Mouse (Mus musculus): ENCODE data around the gene Gm49395. TPM values are rescaled to one million over a fixed set of nuclear protein-coding genes. Genes with fewer than 3 reads are reported as not detected.

The Gm49395 gene
- polyA plus RNA-seq, 1 experiment from 2014 or later = 2.2 TPM

DNA sequence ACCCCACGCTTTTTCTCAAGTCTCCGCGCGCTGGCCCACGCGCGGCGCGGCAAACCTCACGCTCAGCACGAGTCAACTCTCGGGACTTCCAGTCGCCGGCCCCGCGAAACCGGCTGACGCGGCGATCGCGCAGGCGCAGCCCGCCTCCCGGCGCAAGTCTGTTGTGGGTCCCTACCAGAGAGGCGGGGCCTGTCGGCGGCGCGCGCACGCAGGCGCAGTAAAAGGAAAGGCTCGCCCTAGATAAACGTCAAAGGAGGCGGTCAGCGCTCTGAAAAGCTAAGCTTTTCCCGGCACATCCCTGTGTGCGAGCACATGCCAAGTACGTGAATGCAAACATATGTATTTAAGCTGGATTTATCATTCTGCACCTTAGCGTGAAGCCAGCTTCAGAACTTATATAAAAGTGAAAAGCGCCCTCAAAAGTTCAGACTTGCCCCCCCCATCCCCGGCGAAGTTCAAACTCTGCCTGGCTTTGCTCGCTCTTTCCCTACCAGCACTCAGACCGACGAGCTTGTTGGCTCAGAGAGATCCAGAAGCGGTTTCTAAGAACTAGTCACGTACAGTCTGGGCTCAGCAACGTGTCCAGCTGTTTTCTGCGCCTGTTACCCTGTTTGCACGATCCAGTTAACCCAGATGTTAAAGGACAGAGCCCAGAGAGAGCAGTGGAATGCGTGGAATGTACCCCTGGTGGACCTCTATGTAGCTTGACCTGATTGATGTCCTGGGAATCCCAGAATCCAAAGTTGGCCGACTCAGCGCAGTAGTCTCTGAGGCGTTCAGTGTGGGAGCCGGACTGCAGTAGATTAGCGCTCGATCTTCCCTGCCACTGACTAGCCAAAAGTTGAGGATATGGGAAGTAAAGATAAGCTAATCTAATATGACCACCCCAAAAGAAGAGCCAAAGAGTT, 11.4 kb downstream of the Gm49395 start, which contains the start of gene Pelo:
Gene Pelo, minus strand, starts transcription at position 118 of the 908 bp plus-strand sequence.
- ChIA-PET CTCF (interaction anchor here (1.3 to 2.2 kb wide), 2 partner anchors 10 to 11 kb away, joined by 4 to 10 read pairs; no protein-coding TSS in a partner anchor), POLR2A (interaction anchor here (0.7 to 3.4 kb wide), 5 partner anchors 8 to 89 kb away, joined by 3 to 19 read pairs (median 3); partner anchors contain the start of genes Gm49395 and Itga1)
- DNase-seq (ENCODE audit: low read depth, low spot score) (no peak), ATAC-seq (peak; percentile 88)
- TF ChIP-seq CTCF (IDR thresholded peaks at IDR 0.05) = no peak
- no peaks in the 10 kb centered on the region for H3K27me3 ChIP-seq
- in situ Hi-C loops (cut with MboI; ENCODE audit: low pct_unique_long_range_greater_than_20kb) = loop anchor here (5.0 to 10.0 kb wide), 2 partner anchors 56 to 88 kb away; no protein-coding TSS in a partner anchor

DNA sequence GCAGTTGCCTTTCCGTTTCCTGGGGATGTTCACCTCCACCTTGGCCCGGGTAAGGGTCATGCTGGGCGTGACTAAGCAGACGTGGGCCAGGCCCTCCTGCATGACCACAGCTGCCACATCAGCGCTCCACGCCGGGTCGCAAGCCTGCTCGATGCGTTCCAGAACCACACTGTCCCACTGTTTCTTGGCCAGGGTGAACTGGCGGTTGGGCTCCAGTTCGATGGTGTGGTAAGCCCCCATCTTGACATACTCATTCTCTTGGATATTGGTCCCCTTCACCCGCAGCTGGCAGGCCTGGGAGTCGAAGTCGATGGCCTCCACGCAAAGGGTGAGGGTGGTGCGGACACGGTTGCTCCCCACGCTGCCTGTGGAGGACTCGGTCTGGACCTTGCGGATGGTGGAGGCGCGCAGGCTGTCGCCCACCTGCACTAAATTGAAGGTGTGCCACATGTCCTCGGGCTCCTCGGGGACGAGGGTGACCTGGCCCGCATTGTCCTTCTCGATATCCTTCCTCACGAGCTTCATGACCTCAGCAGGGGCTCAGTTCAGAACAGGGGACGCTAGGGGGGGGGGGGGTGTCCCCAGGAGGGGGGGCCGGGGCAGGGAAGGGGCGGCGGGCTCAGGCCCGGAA, 12.2 kb downstream of the Gm49395 start:
- in situ Hi-C loops (cut with MboI; ENCODE audit: low pct_unique_long_range_greater_than_20kb) = loop anchor here (5.0 to 10.0 kb wide), 2 partner anchors 55 to 87 kb away; no protein-coding TSS in a partner anchor

GRCm38 (mm10) chr13:115089020-115089394, 12.7 kb downstream of the Gm49395 start:
- TF ChIP-seq CTCF (IDR thresholded peaks at IDR 0.05) = no peak
- ChIA-PET POLR2A (interaction anchor here (1.2 to 3.4 kb wide), 3 partner anchors 9 to 52 kb away, joined by 4 to 19 read pairs (median 5); partner anchors contain the start of genes Gm49395 and Itga1), CTCF (no interaction called here)
- no peaks in the 10 kb centered on the region for H3K27me3 ChIP-seq
- no peak for ATAC-seq
- no peak for DNase-seq (ENCODE audit: low read depth, low spot score)
- in situ Hi-C loops (cut with MboI; ENCODE audit: low pct_unique_long_range_greater_than_20kb) = no loop called here

More for the DNA sequence above, 12.2 kb downstream of the Gm49395 start:
- no peak for TF ChIP-seq CTCF (IDR thresholded peaks at IDR 0.05)
- CTCF ChIA-PET = interaction anchor here (1.3 to 2.2 kb wide), 2 partner anchors 10 to 11 kb away, joined by 4 to 10 read pairs; no protein-coding TSS in a partner anchor
- POLR2A ChIA-PET = interaction anchor here (0.7 to 3.4 kb wide), 7 partner anchors 8 to 88 kb away, joined by 3 to 19 read pairs (median 4); partner anchors contain the start of genes Gm49395 and Itga1
- no peak for DNase-seq (ENCODE audit: low read depth, low spot score)
- ATAC-seq = peak; percentile 21
- H3K27me3 ChIP-seq = no peaks in the 10 kb centered on the region

DNA sequence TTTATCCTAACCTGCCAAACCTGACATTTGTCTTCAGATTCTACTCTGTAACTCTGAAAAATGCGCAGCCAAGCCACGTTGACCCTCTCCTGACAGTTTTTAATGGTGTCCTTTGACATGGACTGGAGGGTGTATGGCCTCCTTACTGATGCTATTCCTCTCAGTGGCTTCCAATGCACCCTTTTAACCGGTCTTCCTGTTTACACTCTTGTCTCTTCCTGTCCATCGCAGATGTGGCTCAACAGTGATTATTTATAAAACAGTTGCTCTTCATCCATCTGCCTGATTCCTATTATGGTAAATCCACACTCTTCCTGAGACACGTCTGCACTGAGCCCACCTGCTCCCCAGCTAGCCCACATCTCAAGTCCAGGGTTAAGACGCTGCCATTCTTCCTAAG, 15.7 kb downstream of the Gm49395 start:
- TF ChIP-seq CTCF (IDR thresholded peaks at IDR 0.05) = no peak
- ATAC-seq = no peak
- DNase-seq (ENCODE audit: low read depth, low spot score) = no peak
- in situ Hi-C loops (cut with MboI; ENCODE audit: low pct_unique_long_range_greater_than_20kb) = no loop called here
- ChIA-PET POLR2A (no interaction called here), CTCF (no interaction called here)
- H3K27me3 ChIP-seq = no peaks in the 10 kb centered on the region

DNA sequence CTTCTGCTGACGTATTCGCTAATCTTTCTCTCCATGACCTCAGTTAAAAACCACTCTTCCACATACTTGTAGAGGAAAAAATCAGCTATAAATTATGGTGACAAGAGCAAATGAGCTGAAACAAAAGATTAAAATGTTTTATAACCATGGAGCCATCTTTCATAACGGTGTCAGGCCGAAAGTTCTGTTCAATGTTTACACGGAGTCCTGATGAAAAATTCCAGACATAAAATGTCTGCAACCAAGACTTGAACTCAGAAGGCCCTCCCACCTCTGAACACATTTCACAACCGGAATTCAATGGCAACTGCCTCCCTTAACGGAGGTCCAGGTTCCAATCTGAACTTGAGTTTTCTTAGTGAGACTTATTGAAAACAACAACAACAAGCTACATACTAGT, 19.4 kb downstream of the Gm49395 start:
- POLR2A ChIA-PET = interaction anchor here (0.7 to 1.9 kb wide), 2 partner anchors 8 to 10 kb away, joined by 3 to 6 read pairs; partner anchors contain the start of gene Pelo
- in situ Hi-C loops (cut with MboI; ENCODE audit: low pct_unique_long_range_greater_than_20kb) = no loop called here
- TF ChIP-seq CTCF (IDR thresholded peaks at IDR 0.05) = no peak

GRCm38 (mm10) chr13:115079996-115080585, 21.6 kb downstream of the Gm49395 start:
- in situ Hi-C loops (cut with MboI; ENCODE audit: low pct_unique_long_range_greater_than_20kb) = no loop called here
- peak; percentile 84 for ATAC-seq

More for the DNA sequence above, 19.4 kb downstream of the Gm49395 start:
- no peak for ATAC-seq
- H3K27me3 ChIP-seq = no peaks in the 10 kb centered on the region
- CTCF ChIA-PET = interaction anchor here (1.0 to 2.1 kb wide), 3 partner anchors 10 to 18 kb away, joined by 3 to 7 read pairs (median 3); no protein-coding TSS in a partner anchor
- DNase-seq (ENCODE audit: low read depth, low spot score) = no peak

DNA sequence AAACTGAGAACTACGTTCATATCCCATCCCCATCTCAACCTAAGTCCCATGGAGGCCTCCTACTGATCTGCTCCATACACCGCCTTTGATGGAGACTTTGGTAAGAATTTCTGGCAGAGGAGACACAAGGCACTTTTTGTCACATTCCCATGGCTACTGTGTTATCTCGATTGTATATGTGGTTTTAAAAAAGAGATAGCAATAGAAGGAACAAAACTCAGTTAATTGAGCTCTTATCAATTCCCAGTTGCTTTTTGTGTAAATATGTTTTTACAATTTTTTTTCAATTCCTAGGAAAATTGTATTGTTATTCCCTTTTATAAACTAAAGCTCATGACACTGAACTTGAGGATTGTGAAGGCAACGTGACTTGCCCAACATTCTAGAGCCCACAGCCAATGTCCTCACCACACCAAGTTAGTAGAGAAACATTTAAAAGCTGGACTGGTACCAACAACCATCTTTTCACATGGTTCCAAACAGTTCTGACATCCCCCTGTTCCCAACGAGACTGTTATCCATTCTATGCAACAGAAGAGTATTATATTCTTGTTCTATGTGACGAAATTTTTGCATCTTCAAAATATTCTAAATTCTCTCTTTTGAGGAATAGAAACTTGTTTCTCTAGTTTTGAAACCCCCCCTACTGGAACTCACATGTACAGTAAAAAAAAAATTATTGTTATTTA, 22.6 kb downstream of the Gm49395 start:
- CTCF ChIA-PET = interaction anchor here (1.0 to 2.8 kb wide), 4 partner anchors 11 to 43 kb away, joined by 3 to 10 read pairs (median 4); partner anchors contain the start of gene Pelo
- in situ Hi-C loops (cut with MboI; ENCODE audit: low pct_unique_long_range_greater_than_20kb) = no loop called here
- no peaks in the 10 kb centered on the region for H3K27me3 ChIP-seq
- ATAC-seq (no peak), DNase-seq (ENCODE audit: low read depth, low spot score) (no peak)
- POLR2A ChIA-PET = interaction anchor here (0.7 to 1.1 kb wide), 2 partner anchors 10 to 62 kb away, joined by 3 to 4 read pairs; no protein-coding TSS in a partner anchor
- TF ChIP-seq CTCF (IDR thresholded peaks at IDR 0.05) = no peak

More at GRCm38 (mm10) chr13:115079996-115080585, 21.6 kb downstream of the Gm49395 start:
- H3K27me3 ChIP-seq = no peaks in the 10 kb centered on the region
- no peak for TF ChIP-seq CTCF (IDR thresholded peaks at IDR 0.05)
- POLR2A ChIA-PET = interaction anchor here (0.6 to 1.3 kb wide), 3 partner anchors 9 to 177 kb away, joined by 3 to 5 read pairs (median 4); no protein-coding TSS in a partner anchor
- no peak for DNase-seq (ENCODE audit: low read depth, low spot score)
- CTCF ChIA-PET = interaction anchor here (1.0 to 2.8 kb wide), 7 partner anchors 10 to 49 kb away, joined by 3 to 10 read pairs (median 3); partner anchors contain the start of gene Pelo

- ATAC-seq (no peak), DNase-seq (ENCODE audit: low read depth, low spot score) (no peak)
- in situ Hi-C loops (cut with MboI; ENCODE audit: low pct_unique_long_range_greater_than_20kb) = no loop called here
- CTCF ChIA-PET = interaction anchor here (2.8 kb wide), 1 partner anchor 13 kb away, joined by 10 read pairs; the partner anchor contains the start of gene Pelo
- POLR2A ChIA-PET = no interaction called here
- TF ChIP-seq CTCF (IDR thresholded peaks at IDR 0.05) = no peak
- no peaks in the 10 kb centered on the region for H3K27me3 ChIP-seq
Measured at GRCm38 (mm10) chr13:115077346-115078134, 24.2 kb downstream of the Gm49395 start.
